Mouse (Mus musculus): ENCODE measurements around the gene Nat8f4. TPM values are rescaled to one million over a fixed set of nuclear protein-coding genes. Genes with fewer than 3 reads are reported as not detected.
A peak's percentile ranks its signal among the peaks of the same experiment; 100 is the strongest.
"Not testable (repeated sequence)": the region's sequence is repeated elsewhere in the genome, so short reads cannot be mapped to it uniquely, and the experiment has no call there.

Gene Nat8f4
- total RNA-seq (2015) (0.05 and 0.27 TPM in 2 replicates), total RNA-seq (2017) (0.62 and 1.8 TPM in 2 replicates)

- peak; percentile 93 for ATAC-seq (replicated peaks; ENCODE audit: poor library complexity)
Measured at GRCm38 (mm10) chr6:85904642-85905061, at the start of gene Nat8f4. Gene Nat8f4 (minus strand): TSS chr6:85904884.

GRCm38 (mm10) chr6:85948549-85948948 is 43.9 kb upstream of the Nat8f4 start:
- no peak for ATAC-seq (replicated peaks; ENCODE audit: poor library complexity)

- ATAC-seq (replicated peaks; ENCODE audit: poor library complexity), result 0 out of 2 replicates have a peak, but pooled peaks have one; percentile 26
Measured at GRCm38 (mm10) chr6:85942469-85942868, 37.8 kb upstream of the Nat8f4 start.

- ATAC-seq (replicated peaks; ENCODE audit: poor library complexity), result no peak
Measured at GRCm38 (mm10) chr6:85938701-85939100, 34.0 kb upstream of the Nat8f4 start.

GRCm38 (mm10) chr6:85936508-85937465 is 32.1 kb upstream of the Nat8f4 start:
- peak; percentile 95 for ATAC-seq (replicated peaks; ENCODE audit: poor library complexity)

- ATAC-seq (replicated peaks; ENCODE audit: poor library complexity), result peak; percentile 36
Measured at GRCm38 (mm10) chr6:85935646-85936045, 31.0 kb upstream of the Nat8f4 start.

- no peak for ATAC-seq (replicated peaks; ENCODE audit: poor library complexity)
Measured at GRCm38 (mm10) chr6:85934047-85934446, 29.4 kb upstream of the Nat8f4 start.

- no peak for ATAC-seq (replicated peaks; ENCODE audit: poor library complexity)
Measured at GRCm38 (mm10) chr6:85929312-85929711, 24.6 kb upstream of the Nat8f4 start.

GRCm38 (mm10) chr6:85927476-85928464 is 23.1 kb upstream of the Nat8f4 start:
- ATAC-seq (replicated peaks; ENCODE audit: poor library complexity), result no peak

GRCm38 (mm10) chr6:85926709-85927108 is 22.0 kb upstream of the Nat8f4 start:
- peak; percentile 86 for ATAC-seq (replicated peaks; ENCODE audit: poor library complexity)

GRCm38 (mm10) chr6:85923643-85924042 is 19.0 kb upstream of the Nat8f4 start:
- peak; percentile 64; the same call in 1 of the 2 replicates for ATAC-seq (replicated peaks; ENCODE audit: poor library complexity)

- no peak for ATAC-seq (replicated peaks; ENCODE audit: poor library complexity)
Measured at GRCm38 (mm10) chr6:85919401-85919800, 14.7 kb upstream of the Nat8f4 start.

- ATAC-seq (replicated peaks; ENCODE audit: poor library complexity), result not testable (repeated sequence)
Measured at GRCm38 (mm10) chr6:85918341-85918740, 13.7 kb upstream of the Nat8f4 start.

- no peak for ATAC-seq (replicated peaks; ENCODE audit: poor library complexity)
Measured at GRCm38 (mm10) chr6:85916596-85916995, 11.9 kb upstream of the Nat8f4 start.

- peak; percentile 86 for ATAC-seq (replicated peaks; ENCODE audit: poor library complexity)
Measured at GRCm38 (mm10) chr6:85915539-85916513, 11.1 kb upstream of the Nat8f4 start, which contains the start of gene Nat8f1. Gene Nat8f1 (minus strand): TSS chr6:85915687.

GRCm38 (mm10) chr6:85915141-85915538 is 10.5 kb upstream of the Nat8f4 start:
- 0 out of 2 replicates have a peak, but pooled peaks have one; percentile 6 for ATAC-seq (replicated peaks; ENCODE audit: poor library complexity)

- no peak for ATAC-seq (replicated peaks; ENCODE audit: poor library complexity)
Measured at GRCm38 (mm10) chr6:85911587-85911986, 6.9 kb upstream of the Nat8f4 start, which contains the start of gene Tprkb. Gene Tprkb (plus strand): TSS chr6:85911865.

GRCm38 (mm10) chr6:85909704-85910103 is 5.0 kb upstream of the Nat8f4 start:
- no peak for ATAC-seq (replicated peaks; ENCODE audit: poor library complexity)

GRCm38 (mm10) chr6:85908341-85908740 is 3.7 kb upstream of the Nat8f4 start:
- ATAC-seq (replicated peaks; ENCODE audit: poor library complexity), result peak; percentile 18; the same call in 1 of the 2 replicates

Measured in megakaryocyte progenitor cell, adult 5-6 weeks (primary cell).